Mouse (Mus musculus) midbrain, embryonic 12.5 days (tissue): ENCODE measurements at regions not wholly inside any gene's neighbourhood (a gene's known extent, or its start where the extent isn't known, plus 50 kb on each side); places are given as distances from the start of the nearest gene placed in this dataset.
A peak's percentile ranks its signal among the peaks of the same experiment; 100 is the strongest.

Source experiments
- ATAC-seq: fragments of 200-750 bp; cut with Nextera tagmentation; 2 replicates; pipeline ENCODE4 v1.8.0; 2017; ENCODE audit warnings: low read depth, moderate TSS enrichment, moderate library complexity; ENCODE audit not compliant: low FRiP score
- H3K27ac ChIP-seq: fragments of 300-500 bp; sonication (generic); replicated peaks from 2 replicates; pipeline ENCODE4 v1.5.1; 2016; ENCODE audit warnings: mild to moderate bottlenecking
- H3K27me3 ChIP-seq: fragments of 300-500 bp; sonication (generic); 2 replicates; pipeline ENCODE4 v1.6.1; 2016; ENCODE audit warnings: mild to moderate bottlenecking
- H3K36me3 ChIP-seq: fragments of 300-500 bp; sonication (generic); 2 replicates; pipeline ENCODE4 v1.6.1; 2016
- H3K4me1 ChIP-seq: fragments of 300-500 bp; sonication (generic); 2 replicates; pipeline ENCODE4 v1.6.1; 2016
- H3K4me2 ChIP-seq: fragments of 300-500 bp; sonication (generic); replicated peaks from 2 replicates; pipeline ENCODE4 v1.6.1; 2016; ENCODE audit warnings: mild to moderate bottlenecking, moderate library complexity
- H3K4me3 ChIP-seq: fragments of 300-500 bp; sonication (generic); 2 replicates; pipeline ENCODE4 v1.5.1; 2016; ENCODE audit warnings: mild to moderate bottlenecking
- H3K9ac ChIP-seq: fragments of 300-500 bp; sonication (generic); replicated peaks from 2 replicates; pipeline ENCODE4 v1.6.1; 2016; ENCODE audit warnings: mild to moderate bottlenecking, moderate library complexity
- H3K9me3 ChIP-seq: fragments of 300-500 bp; sonication (generic); 2 replicates; pipeline ENCODE4 v1.6.1; 2016; ENCODE audit warnings: mild to moderate bottlenecking
- WGBS: fragments of 180-500 bp; shearing (Covaris S2); methylation state at CpG from one replicate; pipeline ENCODE4 v1.1.7; 2016; 5-methylcytosine and 5-hydroxymethylcytosine counted together

GRCm38 (mm10) chr1:115417645-115418044 lies 266.9 kb upstream of the Cntnap5a start:
- Histone ChIP-seq H3K27ac (no peak overlapping the region), H3K27me3 (no peaks in the 10 kb centered on the region), H3K9ac (no peak overlapping the region), H3K4me2 (no peak overlapping the region), H3K36me3 (no peaks in the 10 kb centered on the region), H3K4me1 (no peaks in the 10 kb centered on the region), H3K4me3 (no peak overlapping the region), H3K9me3 (no peaks in the 10 kb centered on the region)
- WGBS: 72% methylated on average over 2 of the region's 2 CpGs
- ATAC-seq: peak; percentile 66; the same call in 1 of the 2 replicates

- H3K4me2 ChIP-seq: no peak overlapping the region
- WGBS: 65% methylated on average over 1 of the region's 1 CpGs
- no peaks in the 10 kb centered on the region for H3K9me3 ChIP-seq
- no peak overlapping the region for H3K4me3 ChIP-seq
- H3K27me3 ChIP-seq: no peaks in the 10 kb centered on the region
- no peaks in the 10 kb centered on the region for H3K36me3 ChIP-seq
- no peak; the same call in 1 of the 2 replicates for ATAC-seq
- no peak overlapping the region for H3K27ac ChIP-seq
- no peak overlapping the region for H3K9ac ChIP-seq
- H3K4me1 ChIP-seq: no peaks in the 10 kb centered on the region
Measured at GRCm38 (mm10) chr1:115422491-115422890, 262.1 kb upstream of the Cntnap5a start.

GRCm38 (mm10) chr1:115422949-115423348 lies 261.6 kb upstream of the Cntnap5a start:
- no peak overlapping the region for H3K4me3 ChIP-seq
- no peaks in the 10 kb centered on the region for H3K27me3 ChIP-seq
- H3K27ac ChIP-seq: no peak overlapping the region
- no peak overlapping the region for H3K9ac ChIP-seq
- no peaks in the 10 kb centered on the region for H3K4me1 ChIP-seq
- no peaks in the 10 kb centered on the region for H3K36me3 ChIP-seq
- H3K9me3 ChIP-seq: no peaks in the 10 kb centered on the region
- H3K4me2 ChIP-seq: no peak overlapping the region
- 0 out of 2 replicates have a peak, but pooled peaks have one; percentile 19 for ATAC-seq
